ENCODE assay signal across 8 mouse cellular contexts in the genomic region with DNA sequence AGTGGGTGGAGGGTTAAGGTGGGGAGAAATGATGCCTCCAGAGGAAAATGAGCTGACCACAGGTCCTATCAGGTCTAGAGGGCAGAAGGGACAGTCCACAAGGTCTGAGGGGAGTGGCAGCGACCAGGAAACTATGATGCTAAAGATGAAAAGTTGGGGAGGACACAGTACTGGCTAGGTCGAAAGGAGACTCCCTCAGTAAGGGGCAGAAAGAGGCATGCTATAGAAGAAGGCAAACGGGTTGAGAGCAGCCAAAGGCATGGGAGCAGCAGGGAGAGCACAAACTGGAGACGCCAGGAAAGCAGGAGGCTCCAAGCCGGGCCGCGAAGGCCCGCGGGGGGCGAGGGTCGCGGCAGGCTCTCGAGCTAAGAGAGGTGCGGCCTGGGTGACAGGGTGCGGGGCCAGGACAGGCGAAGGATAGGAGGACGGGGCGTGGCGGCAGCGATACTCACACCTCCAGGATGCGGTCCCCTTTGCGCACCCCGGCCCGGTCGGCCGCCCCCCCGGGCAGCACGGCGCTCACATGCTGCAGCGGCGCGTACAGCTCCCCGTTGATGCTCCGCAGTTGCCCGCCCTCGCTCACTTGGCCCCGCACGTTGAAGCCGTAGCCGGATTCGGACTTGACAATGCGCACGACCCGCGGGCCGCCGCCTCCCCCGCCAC. TPM values are rescaled to one million over a fixed set of nuclear protein-coding genes. Genes with fewer than 3 reads are reported as not detected.
DNase-seq lines count a peak whose midpoint lies in the region; ATAC-seq and TF ChIP-seq lines count a peak whose summit lies in the region.

No protein-coding gene starts in this region.

- peak overlapping the region; percentile 92 for H3K9ac ChIP-seq in embryonic facial prominence, embryonic 15.5 days
- peak overlapping the region; percentile 93 for H3K9ac ChIP-seq in neural tube, embryonic 13.5 days

- peak; percentile 18 for DNase-seq in kidney, adult 2 months
- DNase-seq in kidney, postnatal 14 days: no peak
- peak; percentile 18 for DNase-seq in ES-CJ7 (ENCODE audit: low read depth, low spot score)
- no peak for DNase-seq in limb, embryonic 10.5 days (ENCODE audit: low spot score)
- no peak for DNase-seq in ovary, postnatal 14 days (ENCODE audit: low spot score)
- no peak for DNase-seq in urinary bladder, postnatal 25 days (ENCODE audit: low spot score)

- H3K9me3 ChIP-seq in embryonic facial prominence, embryonic 15.5 days (replicated peaks): no peaks in the 10 kb centered on the region
- no peaks in the 10 kb centered on the region for H3K9me3 ChIP-seq in limb, embryonic 10.5 days (replicated peaks)
- no peaks in the 10 kb centered on the region for H3K9me3 ChIP-seq in neural tube, embryonic 13.5 days

- peak overlapping the region; percentile 67; the same call in 1 of the 2 replicates for H3K27ac ChIP-seq in kidney, adult 2 months (ENCODE audit: insufficient read depth, low read depth, low read length)
- peak overlapping the region; percentile 91 for H3K27ac ChIP-seq in embryonic facial prominence, embryonic 15.5 days (replicated peaks)
- peak overlapping the region; percentile 96 for H3K27ac ChIP-seq in limb, embryonic 10.5 days
- H3K27ac ChIP-seq in neural tube, embryonic 13.5 days (replicated peaks): peak overlapping the region; percentile 94

- no peaks in the 10 kb centered on the region for H3K27me3 ChIP-seq in kidney, adult 2 months (replicated peaks; ENCODE audit: control insufficient read depth, insufficient read depth, low read length)
- no peaks in the 10 kb centered on the region for H3K27me3 ChIP-seq in embryonic facial prominence, embryonic 15.5 days
- H3K27me3 ChIP-seq in limb, embryonic 10.5 days (ENCODE audit: low read depth, poor library complexity, severe bottlenecking): no peaks in the 10 kb centered on the region
- H3K27me3 ChIP-seq in neural tube, embryonic 13.5 days: no peaks in the 10 kb centered on the region

- H3K4me3 ChIP-seq in kidney, adult 2 months (ENCODE audit: insufficient read depth, low read depth, low read length): peak overlapping the region; percentile 81
- H3K4me3 ChIP-seq in embryonic facial prominence, embryonic 15.5 days (replicated peaks): peak overlapping the region; percentile 89
- peak overlapping the region; percentile 94 for H3K4me3 ChIP-seq in limb, embryonic 10.5 days
- H3K4me3 ChIP-seq in neural tube, embryonic 13.5 days: peak overlapping the region; percentile 89

- TF ChIP-seq CTCF in kidney, adult 2 months (conservative IDR thresholded peaks at IDR 0.05; ENCODE audit: insufficient read depth, insufficient read length, low read depth, low read length): no peak

- H3K36me3 ChIP-seq in kidney, adult 2 months (ENCODE audit: control insufficient read depth, insufficient read depth, low read length): no peaks in the 10 kb centered on the region
- no peaks in the 10 kb centered on the region for H3K36me3 ChIP-seq in embryonic facial prominence, embryonic 15.5 days
- no peaks in the 10 kb centered on the region for H3K36me3 ChIP-seq in limb, embryonic 10.5 days
- no peaks in the 10 kb centered on the region for H3K36me3 ChIP-seq in neural tube, embryonic 13.5 days

- H3K4me1 ChIP-seq in kidney, adult 2 months (ENCODE audit: control insufficient read depth, insufficient read depth, low read length): peaks cover 18% of the 10 kb centered on the region
- peaks cover 20% of the 10 kb centered on the region for H3K4me1 ChIP-seq in embryonic facial prominence, embryonic 15.5 days
- H3K4me1 ChIP-seq in limb, embryonic 10.5 days: peaks cover 20% of the 10 kb centered on the region
- H3K4me1 ChIP-seq in neural tube, embryonic 13.5 days (replicated peaks): peaks cover 39% of the 10 kb centered on the region

- H3K4me2 ChIP-seq in embryonic facial prominence, embryonic 15.5 days (replicated peaks): peak overlapping the region; percentile 77
- peak overlapping the region; percentile 93 for H3K4me2 ChIP-seq in neural tube, embryonic 13.5 days

- under 1% methylated on average over 47 of the region's 48 CpGs for WGBS in kidney, adult 2 months
- WGBS in embryonic facial prominence, embryonic 15.5 days: 1% methylated on average over 45 of the region's 48 CpGs
- under 1% methylated on average over 48 of the region's 48 CpGs for WGBS in limb, embryonic 10.5 days
- under 1% methylated on average over 43 of the region's 48 CpGs for WGBS in neural tube, embryonic 13.5 days

- no peak for TF ChIP-seq POLR2A in kidney, adult 2 months (IDR thresholded peaks at IDR 0.05; ENCODE audit: low read depth, low read length)

- ATAC-seq in embryonic facial prominence, embryonic 15.5 days (ENCODE audit: insufficient number of reproducible peaks, low FRiP score, low TSS enrichment, low read depth): peak; percentile 83
- ATAC-seq in neural tube, embryonic 13.5 days (ENCODE audit: low read depth): peak; percentile 84

RNA-seq across cellular contexts. Expression of gene Snx27, which starts 0.6 kb away (rescaled TPM):
- polyA plus RNA-seq in kidney, adult 2 months (2012; rRNA removed): 14.3 and 16.4 TPM in 2 replicates
- 47.8 and 48.9 TPM in 2 replicates for polyA plus RNA-seq in embryonic facial prominence, embryonic 15.5 days (2015; fragmentation: Nextera tagmentation; extraction: Ambion mirVana)
- 45.5 and 46.2 TPM in 2 replicates for polyA plus RNA-seq in limb, embryonic 10.5 days (2016; fragmentation: Nextera tagmentation; extraction: Ambion mirVana)
- 77.0 and 83.0 TPM in 2 replicates for polyA plus RNA-seq in neural tube, embryonic 13.5 days (2015; fragmentation: Nextera tagmentation; extraction: Ambion mirVana)

Comparison
In these comparisons a context has a peak if more than half of its experiments do, and no peak if none do; other contexts are left out.
1. DNase-seq: peak in kidney, adult 2 months (single experiment) and ES-CJ7 (single experiment); none in kidney, postnatal 14 days (single experiment), limb, embryonic 10.5 days (single experiment), ovary, postnatal 14 days (single experiment) and urinary bladder, postnatal 25 days (single experiment).
2. Peak in every context shown above with its lines, with median percentiles within 50 percentile points of each other: H3K27ac ChIP-seq and H3K4me3 ChIP-seq.